Comparison of ENCODE assay signal across 23 mouse cellular contexts in genomic region chr7:45733477-45733876, GRCm38 (mm10). TPM values are rescaled to one million over a fixed set of nuclear protein-coding genes. Genes with fewer than 3 reads are reported as not detected.
A peak's percentile ranks its signal among the peaks of the same experiment; 100 is the strongest.
DNase-seq lines count a peak whose midpoint lies in the region; ATAC-seq lines count a peak whose summit lies in the region.
"Had no signal": no experiment of that assay in that cellular context is flagged by ENCODE, and none has a peak within 500 bp of the region (broad histone marks: within the 10 kb centered on the region; RNA-seq: fewer than 3 reads in every experiment).

No protein-coding gene starts in this region.

- peak; percentile 85 for DNase-seq in heart, adult 11 months
- DNase-seq in T-cell, adult 2 months (ENCODE audit: low spot score) = peak; percentile 92
- peak; percentile 89 for DNase-seq in naive thymus-derived CD4-positive, alpha-beta T cell, adult 2 months (ENCODE audit: low read depth)
- peak; percentile 85 for DNase-seq in thymus, postnatal 14 days
- DNase-seq in urinary bladder, postnatal 10 days (ENCODE audit: low spot score) = no peak
- no peak for DNase-seq in gastrocnemius, adult 18-20 months (ENCODE audit: low spot score)
- DNase-seq in kidney, adult 18-20 months = no peak
- DNase-seq: cerebellum, adult 9-11 months; kidney, postnatal 14 days; lung, embryonic 14.5 days had no signal

- 74% methylated on average over 5 of the region's 5 CpGs for WGBS in heart, embryonic 12.5 days

- no peak for ATAC-seq in heart, embryonic 12.5 days (ENCODE audit: insufficient number of reproducible peaks, low FRiP score)
- ATAC-seq: intestine, postnatal 0 days; Patski had no signal

- H3K4me2 ChIP-seq in heart, embryonic 12.5 days = no peak overlapping the region
- H3K4me2 ChIP-seq: heart, embryonic 15.5 days; liver, embryonic 11.5 days; lung, embryonic 14.5 days; midbrain, embryonic 12.5 days had no signal

- 0 out of 2 replicates have a peak, but pooled peaks cover 6% of the 10 kb centered on the region for H3K27me3 ChIP-seq in heart, embryonic 12.5 days (replicated peaks)
- H3K27me3 ChIP-seq: heart, embryonic 15.5 days; midbrain, embryonic 12.5 days; Patski had no signal

- peaks cover 13% of the 10 kb centered on the region for H3K4me1 ChIP-seq in heart, embryonic 12.5 days (replicated peaks)

- no peak overlapping the region for H3K9ac ChIP-seq in heart, embryonic 12.5 days
- H3K9ac ChIP-seq: heart, embryonic 15.5 days; lung, embryonic 14.5 days; midbrain, embryonic 12.5 days had no signal

- H3K27ac ChIP-seq in heart, embryonic 12.5 days (ENCODE audit: poor library complexity, severe bottlenecking) = no peak overlapping the region
- H3K27ac ChIP-seq: forebrain, embryonic 10.5 days; heart, embryonic 15.5 days; left cerebral cortex, adult 2 months; limb, embryonic 10.5 days; midbrain, embryonic 12.5 days had no signal

- H3K36me3 ChIP-seq in heart, embryonic 12.5 days = peaks cover 3% of the 10 kb centered on the region; the same call in 1 of the 2 replicates
- H3K36me3 ChIP-seq: heart, embryonic 15.5 days had no signal

- H3K4me3 ChIP-seq in heart, embryonic 12.5 days = no peak overlapping the region
- H3K4me3 ChIP-seq: forebrain, embryonic 10.5 days; heart, embryonic 15.5 days; left cerebral cortex, adult 2 months; limb, embryonic 10.5 days; midbrain, embryonic 12.5 days; myocyte had no signal

- no peaks in the 10 kb centered on the region for H3K9me3 ChIP-seq in heart, embryonic 12.5 days (replicated peaks)
- H3K9me3 ChIP-seq: forebrain, embryonic 10.5 days; heart, embryonic 15.5 days; limb, embryonic 10.5 days; midbrain, embryonic 12.5 days had no signal

RNA-seq across cellular contexts. Expression of gene Spaca4, which starts 7.9 kb away (rescaled TPM):
- not detected in 2 replicates for polyA plus RNA-seq in heart, embryonic 12.5 days (2016; fragmentation: Nextera tagmentation; extraction: Ambion mirVana)
- not detected for total RNA-seq in gastrocnemius, adult 18-20 months (2021)
- total RNA-seq: layer of hippocampus, adult 8-10 months; left cerebral cortex, adult 2 months had no signal
- polyA plus RNA-seq: embryonic facial prominence, embryonic 14.5 days; heart, embryonic 15.5 days; hindbrain, embryonic 11.5 days; limb, embryonic 10.5 days; liver, embryonic 11.5 days; lung, embryonic 14.5 days; midbrain, embryonic 12.5 days; myocyte; Patski had no signal

RNA-seq across cellular contexts. Expression of gene Fam83e, which starts 12.5 kb away (rescaled TPM):
- polyA plus RNA-seq in heart, embryonic 12.5 days (2016; fragmentation: Nextera tagmentation; extraction: Ambion mirVana) = 0.29 and 0.33 TPM in 2 replicates
- under 1 TPM in 1 of 2 experiments, not detected in 1; 0.18 TPM for total RNA-seq in gastrocnemius, adult 18-20 months (2021)

RNA-seq across cellular contexts. Expression of gene Sphk2, which starts 15.7 kb away (rescaled TPM):
- 18.5 and 20.0 TPM in 2 replicates for polyA plus RNA-seq in heart, embryonic 12.5 days (2016; fragmentation: Nextera tagmentation; extraction: Ambion mirVana)
- 10 to 100 TPM; 15.2 to 15.6 TPM for total RNA-seq in gastrocnemius, adult 18-20 months (2021)

RNA-seq across cellular contexts. Expression of gene Rpl18, which starts 18.2 kb away (rescaled TPM):
- 603 and 625 TPM in 2 replicates for polyA plus RNA-seq in heart, embryonic 12.5 days (2016; fragmentation: Nextera tagmentation; extraction: Ambion mirVana)
- total RNA-seq in gastrocnemius, adult 18-20 months (2021) = 100 to 1,000 TPM; 442 to 461 TPM

RNA-seq across cellular contexts. Expression of gene Dbp, which starts 28.6 kb away (rescaled TPM):
- polyA plus RNA-seq in heart, embryonic 12.5 days (2016; fragmentation: Nextera tagmentation; extraction: Ambion mirVana) = 4.1 and 5.3 TPM in 2 replicates
- 10 to 100 TPM; 19.4 to 22.9 TPM for total RNA-seq in gastrocnemius, adult 18-20 months (2021)

Comparison
In these comparisons a context has a peak if more than half of its experiments do, and no peak if none do; other contexts are left out.
1. DNase-seq: peak in heart, adult 11 months (single experiment), T-cell, adult 2 months (single experiment), naive thymus-derived CD4-positive, alpha-beta T cell, adult 2 months (single experiment) and thymus, postnatal 14 days (single experiment); none in urinary bladder, postnatal 10 days (single experiment), gastrocnemius, adult 18-20 months (single experiment) and kidney, adult 18-20 months (single experiment).